9 mouse cellular contexts compared by ENCODE assay signal in the genomic region with DNA sequence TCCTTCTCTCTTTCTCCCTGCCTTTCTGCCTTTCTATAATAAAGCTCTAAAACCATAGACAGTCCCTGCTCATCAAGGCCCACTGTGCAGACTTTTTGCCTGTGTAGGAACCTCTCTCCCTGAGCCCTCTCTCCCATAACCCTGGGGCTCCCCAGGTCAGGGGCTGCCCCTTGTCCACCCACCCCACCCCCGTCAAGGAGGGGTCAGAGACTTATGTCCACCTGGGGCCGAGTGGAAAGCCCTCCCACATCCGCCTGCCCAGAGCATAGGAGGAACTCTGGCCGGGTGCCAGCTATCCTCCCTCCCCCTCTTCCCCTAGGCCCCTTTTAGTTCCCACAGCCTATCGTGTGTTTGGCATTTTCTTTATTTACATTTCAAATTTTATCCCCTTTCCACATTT.
"Had no signal": no experiment of that assay in that cellular context is flagged by ENCODE, and none has a peak within 500 bp of the region (broad histone marks: within the 10 kb centered on the region; RNA-seq: fewer than 3 reads in every experiment).

No protein-coding gene starts in this region.

- DNase-seq: kidney, adult 8-10 months; left cerebral cortex, postnatal 4 days; thymus, postnatal 4 days had no signal

- H3K9ac ChIP-seq: limb, embryonic 13.5 days; liver, embryonic 15.5 days; midbrain, embryonic 15.5 days; neural tube, embryonic 12.5 days had no signal

- ATAC-seq: intestine, embryonic 16.5 days; midbrain, embryonic 15.5 days had no signal

- H3K36me3 ChIP-seq: limb, embryonic 13.5 days; liver, embryonic 15.5 days; midbrain, embryonic 15.5 days; neural tube, embryonic 12.5 days had no signal

- H3K27me3 ChIP-seq: limb, embryonic 13.5 days; liver, embryonic 15.5 days; midbrain, embryonic 15.5 days; neural tube, embryonic 12.5 days had no signal

- H3K4me3 ChIP-seq: limb, embryonic 13.5 days; liver, embryonic 15.5 days; midbrain, embryonic 15.5 days; neural tube, embryonic 12.5 days had no signal

- H3K9me3 ChIP-seq: limb, embryonic 13.5 days; liver, embryonic 15.5 days; midbrain, embryonic 15.5 days; neural tube, embryonic 12.5 days had no signal

- H3K27ac ChIP-seq: limb, embryonic 13.5 days; liver, embryonic 15.5 days; midbrain, embryonic 15.5 days; neural tube, embryonic 12.5 days had no signal

- H3K4me1 ChIP-seq: limb, embryonic 13.5 days; liver, embryonic 15.5 days; midbrain, embryonic 15.5 days; neural tube, embryonic 12.5 days had no signal

- H3K4me2 ChIP-seq: limb, embryonic 13.5 days; liver, embryonic 11.5 days; liver, embryonic 15.5 days; midbrain, embryonic 15.5 days; neural tube, embryonic 12.5 days had no signal
